8 mouse cellular contexts compared by ENCODE assay signal in genomic region chr4:40279276-40279900, GRCm38 (mm10). TPM values are rescaled to one million over a fixed set of nuclear protein-coding genes. Genes with fewer than 3 reads are reported as not detected.
DNase-seq lines count a peak whose midpoint lies in the region; ATAC-seq and TF ChIP-seq lines count a peak whose summit lies in the region.

Gene Ndufb6 (minus strand): TSS chr4:40279421.

- peak; percentile 57 to 93; a peak in 3 of 4 replicates for TF ChIP-seq POLR2A in MEL (IDR thresholded peaks at IDR 0.05; ENCODE audit: control insufficient read depth in 1 of 2, insufficient read depth in 1 of 2, low read depth in 1 of 2, low read length in 2 of 2, poor library complexity in 1 of 2)
- peak; percentile 96 for TF ChIP-seq POLR2A in cerebellum, adult 2 months (IDR thresholded peaks at IDR 0.05; ENCODE audit: borderline replicate concordance, insufficient read depth, low read length)

- H3K79me2 ChIP-seq in MEL (ENCODE audit: control insufficient read depth, insufficient read depth, low read length, poor library complexity) = peaks cover 17% of the 10 kb centered on the region

- H3K4me1 ChIP-seq in MEL (ENCODE audit: control insufficient read depth in 1 of 2, insufficient read depth in 2 of 2, low read length in 2 of 2) = peaks cover 0 to 2% of the 10 kb centered on the region in 2 experiments; a peak in 1 of 4 replicates
- no peaks in the 10 kb centered on the region for H3K4me1 ChIP-seq in cerebellum, adult 2 months (ENCODE audit: control insufficient read depth, insufficient read depth, low read length)
- H3K4me1 ChIP-seq in lung, embryonic 16.5 days (replicated peaks; ENCODE audit: control insufficient read depth, insufficient read depth, low read length) = peaks cover 9% of the 10 kb centered on the region; the same call in 1 of the 2 replicates

- no peak for TF ChIP-seq EP300 in MEL (IDR thresholded peaks at IDR 0.05; ENCODE audit: low read depth in 1 of 2, low read length in 2 of 2)

- peaks cover 0 to 11% of the 10 kb centered on the region in 2 experiments; a peak in 2 of 4 replicates for H3K36me3 ChIP-seq in MEL (ENCODE audit: control insufficient read depth in 1 of 2, insufficient read depth in 2 of 2, low read length in 2 of 2)
- peaks cover 9% of the 10 kb centered on the region; the same call in 1 of the 2 replicates for H3K36me3 ChIP-seq in lung, embryonic 16.5 days (ENCODE audit: control insufficient read depth, insufficient read depth, low read length)

- peak within 1 kb of the TSS; percentile 96 for H3K4me2 ChIP-seq in lung, embryonic 16.5 days (ENCODE audit: low read depth, low read length)

- no peak for TF ChIP-seq CTCF in MEL (IDR thresholded peaks at IDR 0.05 in 2 of 3, conservative IDR thresholded peaks at IDR 0.05 in 1 of 3; ENCODE audit: control insufficient read depth in 1 of 3, insufficient read depth in 1 of 3, low read depth in 2 of 3, low read length in 3 of 3, poor library complexity in 1 of 3, severe bottlenecking in 1 of 3)
- TF ChIP-seq CTCF in cerebellum, adult 2 months (IDR thresholded peaks at IDR 0.05; ENCODE audit: borderline replicate concordance, insufficient read depth, low read depth, low read length) = no peak

- peak within 1 kb of the TSS; percentile 90 to 91 for H3K4me3 ChIP-seq in MEL (ENCODE audit: control insufficient read depth in 1 of 2, insufficient read depth in 1 of 2, low read depth in 2 of 2, low read length in 2 of 2)
- H3K4me3 ChIP-seq in cerebellum, adult 2 months (replicated peaks; ENCODE audit: insufficient read depth, low read depth, low read length) = peak within 1 kb of the TSS; percentile 85
- H3K4me3 ChIP-seq in lung, embryonic 16.5 days (ENCODE audit: low read length) = peak within 1 kb of the TSS; percentile 99

- H3K27ac ChIP-seq in MEL (ENCODE audit: control insufficient read depth, low read depth, low read length) = peak within 1 kb of the TSS; percentile 98
- H3K27ac ChIP-seq in cerebellum, adult 2 months (ENCODE audit: insufficient read depth, low read length) = peak within 1 kb of the TSS; percentile 75
- H3K27ac ChIP-seq in lung, embryonic 16.5 days (ENCODE audit: low read length) = peak within 1 kb of the TSS; percentile 85

- H3K9ac ChIP-seq in MEL (ENCODE audit: control insufficient read depth, low read depth, low read length, poor library complexity, severe bottlenecking) = peak within 1 kb of the TSS; percentile 90
- peak within 1 kb of the TSS; percentile 95 for H3K9ac ChIP-seq in lung, embryonic 16.5 days (ENCODE audit: low read length)

- no peaks in the 10 kb centered on the region for H3K27me3 ChIP-seq in MEL (ENCODE audit: control insufficient read depth in 1 of 2, insufficient read depth in 2 of 2, low read length in 2 of 2)
- H3K27me3 ChIP-seq in cerebellum, adult 2 months (ENCODE audit: control insufficient read depth, insufficient read depth, low read length) = no peaks in the 10 kb centered on the region
- H3K27me3 ChIP-seq in lung, embryonic 16.5 days (ENCODE audit: control insufficient read depth, insufficient read depth, low read depth, low read length) = no peaks in the 10 kb centered on the region

- no peaks in the 10 kb centered on the region for H3K9me3 ChIP-seq in MEL (replicated peaks; ENCODE audit: insufficient read depth, low read length)
- no peaks in the 10 kb centered on the region for H3K9me3 ChIP-seq in lung, embryonic 16.5 days (ENCODE audit: control insufficient read depth, low read length)

- ATAC-seq in hematopoietic stem cell, adult 5-6 weeks (replicated peaks in 1 of 2; ENCODE audit: insufficient read depth in 1 of 2, low FRiP score in 2 of 2, low TSS enrichment in 1 of 2, low read depth in 1 of 2, poor library complexity in 2 of 2, severe bottlenecking in 2 of 2) = peak; percentile 94 to 96
- ATAC-seq in lung, embryonic 16.5 days (ENCODE audit: low read depth) = peak; percentile 97

- WGBS in cerebellum, adult 2 months = under 1% methylated on average over 36 of the region's 36 CpGs
- WGBS in lung, embryonic 16.5 days = under 1% methylated on average over 36 of the region's 36 CpGs

- peak; percentile 97 for DNase-seq in MEL (ENCODE audit: low read depth, low spot score)
- DNase-seq in cerebellum, adult 2 months = peak; percentile 94 to 95
- peak; percentile 98 for DNase-seq in forelimb bud, embryonic 11.5 days (ENCODE audit: low read depth, low spot score)
- DNase-seq in layer of hippocampus, adult 9-10 months (ENCODE audit: low spot score) = peak; percentile 77
- DNase-seq in ovary, postnatal 10 days (ENCODE audit: low spot score) = peak; percentile 98
- DNase-seq in thymus, postnatal 10 days (ENCODE audit: low spot score in 2 of 2) = peak; percentile 88 to 95

- no peak for TF ChIP-seq RAD21 in MEL (IDR thresholded peaks at IDR 0.05; ENCODE audit: low read depth, low read length)

TF ChIP-seq in MEL, 35 proteins besides CTCF, POLR2A, EP300 and RAD21:
- TF ChIP-seq MYB (IDR thresholded peaks at IDR 0.05; ENCODE audit: low read depth, low read length) = no peak
- TF ChIP-seq JUND (IDR thresholded peaks at IDR 0.05; ENCODE audit: low read depth, low read length) = no peak
- peak; percentile 35; the same call in 1 of the 2 replicates for TF ChIP-seq KAT2A (conservative IDR thresholded peaks at IDR 0.05; ENCODE audit: low read depth, low read length)
- no peak for TF ChIP-seq BHLHE40 (IDR thresholded peaks at IDR 0.05; ENCODE audit: borderline replicate concordance, low read depth, low read length)
- no peak for TF ChIP-seq CHD2 (IDR thresholded peaks at IDR 0.05; ENCODE audit: low read length)
- no peak for TF ChIP-seq ZKSCAN1 (IDR thresholded peaks at IDR 0.05; ENCODE audit: low read depth, low read length)
- no peak for TF ChIP-seq E2F4 (IDR thresholded peaks at IDR 0.05; ENCODE audit: borderline replicate concordance, low read depth, low read length)
- TF ChIP-seq ZMIZ1 (IDR thresholded peaks at IDR 0.05; ENCODE audit: low read depth, low read length) = no peak
- no peak for TF ChIP-seq GABPA (IDR thresholded peaks at IDR 0.05; ENCODE audit: low read depth, low read length)
- TF ChIP-seq MAZ (IDR thresholded peaks at IDR 0.05; ENCODE audit: low read depth, low read length) = peak; percentile 87; the same call in 1 of the 2 replicates
- TF ChIP-seq ELF1 (IDR thresholded peaks at IDR 0.05; ENCODE audit: low read depth, low read length) = peak; percentile 84
- peak; percentile 54; the same call in 1 of the 2 replicates for TF ChIP-seq MYC (IDR thresholded peaks at IDR 0.05; ENCODE audit: low read depth, low read length)
- TF ChIP-seq MAX (IDR thresholded peaks at IDR 0.05; ENCODE audit: low read length) = peak; percentile 69; the same call in 1 of the 2 replicates
- TF ChIP-seq CHD1 (IDR thresholded peaks at IDR 0.05; ENCODE audit: low read depth, low read length) = no peak
- TF ChIP-seq ZC3H11A (IDR thresholded peaks at IDR 0.05; ENCODE audit: low read depth, low read length) = no peak
- no peak for TF ChIP-seq ZNF384 (IDR thresholded peaks at IDR 0.05; ENCODE audit: low read depth, low read length)
- no peak for TF ChIP-seq ETS1 (IDR thresholded peaks at IDR 0.05; ENCODE audit: low read depth, low read length)
- no peak for TF ChIP-seq TAL1 (IDR thresholded peaks at IDR 0.05; ENCODE audit: low read length)
- peak; percentile 89 for TF ChIP-seq POLR2AphosphoS2 (IDR thresholded peaks at IDR 0.05; ENCODE audit: low read length)
- TF ChIP-seq NELFE (IDR thresholded peaks at IDR 0.05; ENCODE audit: low read depth, low read length) = peak; percentile 90
- TF ChIP-seq GATA1 (IDR thresholded peaks at IDR 0.05; ENCODE audit: low read depth, low read length) = peak; percentile 41
- TF ChIP-seq TBP (IDR thresholded peaks at IDR 0.05; ENCODE audit: low read depth, low read length) = peak; percentile 73; the same call in 1 of the 2 replicates
- TF ChIP-seq MEF2A (IDR thresholded peaks at IDR 0.05; ENCODE audit: extremely low read depth, insufficient replicate concordance, low read depth, low read length, poor library complexity, severe bottlenecking) = no peak
- TF ChIP-seq UBTF (IDR thresholded peaks at IDR 0.05; ENCODE audit: borderline replicate concordance, insufficient read depth, low read depth, low read length) = no peak
- TF ChIP-seq TCF12 (IDR thresholded peaks at IDR 0.05; ENCODE audit: low read depth, low read length) = peak; percentile 47
- TF ChIP-seq RCOR1 (IDR thresholded peaks at IDR 0.05; ENCODE audit: low read depth, low read length) = no peak
- no peak for TF ChIP-seq USF2 (IDR thresholded peaks at IDR 0.05; ENCODE audit: borderline replicate concordance in 1 of 2, insufficient read depth in 1 of 2, low read depth in 1 of 2, low read length in 2 of 2)
- no peak for TF ChIP-seq POLR2AphosphoS5 (IDR thresholded peaks at IDR 0.05; ENCODE audit: borderline replicate concordance, low read depth, low read length)
- peak; percentile 97 for TF ChIP-seq SIN3A (IDR thresholded peaks at IDR 0.05; ENCODE audit: low read length)
- no peak for TF ChIP-seq MAFK (IDR thresholded peaks at IDR 0.05; ENCODE audit: borderline replicate concordance, low read depth, low read length)
- TF ChIP-seq HCFC1 (IDR thresholded peaks at IDR 0.05; ENCODE audit: low read depth, low read length) = peak; percentile 89
- TF ChIP-seq MXI1 (IDR thresholded peaks at IDR 0.05; ENCODE audit: low read depth, low read length) = peak; percentile 95
- TF ChIP-seq SMC3 (IDR thresholded peaks at IDR 0.05; ENCODE audit: low read depth, low read length) = no peak
- no peak for TF ChIP-seq USF1 (IDR thresholded peaks at IDR 0.05; ENCODE audit: low read depth, low read length)
- TF ChIP-seq NRF1 (IDR thresholded peaks at IDR 0.05; ENCODE audit: insufficient read depth, low read depth, low read length, poor library complexity, severe bottlenecking) = peak; percentile 97
TF ChIP-seq in MEL: peak in this region for 14.

RNA-seq across cellular contexts. Expression of gene Ndufb6, which starts in this region (rescaled TPM):
- total RNA-seq in MEL (2012; rRNA removed) = 225 and 229 TPM in 2 replicates
- 100 to 1,000 TPM in 1 of 2 experiments, not detected in 1; 146 TPM for polyA plus RNA-seq in MEL (2012; ENCODE audit: insufficient read depth in 1 of 2, insufficient read length in 2 of 2, low read depth in 1 of 2, low replicate concordance in 2 of 2, missing spikeins in 1 of 2)
- 202 and 210 TPM in 2 replicates for polyA plus RNA-seq in cerebellum, adult 2 months (2012; rRNA removed)
- total RNA-seq in hematopoietic stem cell, adult 5-6 weeks (2017) = 43.8 and 50.3 TPM in 2 replicates
- 293 and 294 TPM in 2 replicates for polyA plus RNA-seq in lung, embryonic 16.5 days (2015; fragmentation: Nextera tagmentation; extraction: Ambion mirVana)

Comparison
In these comparisons a context has a peak if more than half of its experiments do, and no peak if none do; other contexts are left out.
1. Peak in every context shown above with its lines: DNase-seq, ATAC-seq, H3K4me3 ChIP-seq and H3K27ac ChIP-seq.